Mouse (Mus musculus) gastrocnemius, postnatal 4 days (tissue): ENCODE data around the gene Zfp831. TPM values are rescaled to one million over a fixed set of nuclear protein-coding genes. Genes with fewer than 3 reads are reported as not detected.

Experiments used
- DNase-seq, 2 experiments: peaks; one replicate each; pipeline ENCODE4 v3.0.0; 2021 to 2022; ENCODE audit warnings: low spot score in 2 of 2, mixed read lengths in 2 of 2
- total RNA-seq, 2 experiments: library from RNA; stranded (reverse); gene quantifications; 2 replicates each; pipeline ENCODE4 v1.2.3; 2021

The Zfp831 gene
- total RNA-seq, 2 experiments from 2014 or later, result 0.08 to 0.10 TPM

DNA sequence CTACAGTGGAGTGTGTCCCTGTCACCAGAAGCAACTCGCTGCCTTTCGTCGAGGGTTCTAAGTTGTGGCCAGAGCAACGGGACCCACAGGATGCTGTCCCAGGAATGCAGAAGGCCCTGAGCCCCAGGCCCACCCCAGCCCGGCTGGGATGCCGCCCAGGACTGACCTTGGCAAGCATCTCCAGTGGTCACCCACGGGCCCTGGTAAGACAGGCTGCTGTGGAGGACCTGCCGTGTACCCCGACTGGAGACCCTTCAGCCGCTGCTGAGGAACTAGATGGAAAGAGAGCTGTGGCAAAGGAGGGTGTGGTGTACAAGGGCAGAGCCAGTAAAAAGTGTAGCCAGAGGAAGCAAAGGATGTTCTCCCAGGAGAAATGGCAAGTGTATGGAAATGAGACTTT lies 1.6 kb downstream of the Zfp831 start:
- DNase-seq, result no peak

GRCm38 (mm10) chr2:174652864-174653263 lies 9.5 kb downstream of the Zfp831 start:
- no peak for DNase-seq

- no peak for DNase-seq
Measured at GRCm38 (mm10) chr2:174655341-174655740, 12.0 kb downstream of the Zfp831 start.

DNA sequence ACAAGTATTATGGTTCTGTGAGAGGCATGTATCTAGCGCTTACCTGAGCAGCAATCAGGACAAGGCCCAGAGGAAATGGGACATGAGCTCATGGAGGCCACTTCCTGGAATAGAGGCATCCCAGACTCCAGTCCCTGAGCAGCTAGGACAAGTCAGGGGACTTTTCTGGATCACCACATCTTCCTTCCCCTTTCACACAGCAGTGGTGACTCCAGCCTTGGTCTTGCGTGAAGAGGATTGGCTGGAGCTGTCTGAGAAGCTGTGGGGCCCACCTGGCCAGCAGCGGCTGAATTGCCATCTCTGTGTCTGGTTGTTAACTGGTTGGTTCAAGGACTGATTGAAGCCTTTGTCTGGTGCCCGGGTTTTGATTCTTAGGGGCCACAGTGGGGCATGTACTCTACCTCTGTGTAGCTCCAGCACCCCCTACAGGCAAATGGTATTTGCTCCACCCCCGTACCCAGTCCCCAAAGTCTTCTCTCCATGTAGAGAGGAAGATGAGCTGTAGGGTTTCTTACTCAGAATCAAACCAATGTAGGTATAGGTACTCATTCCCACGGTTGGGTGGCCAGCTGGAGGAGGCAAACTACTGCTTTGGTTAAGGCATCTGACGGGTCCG lies 15.0 kb downstream of the Zfp831 start:
- no peak for DNase-seq

DNA sequence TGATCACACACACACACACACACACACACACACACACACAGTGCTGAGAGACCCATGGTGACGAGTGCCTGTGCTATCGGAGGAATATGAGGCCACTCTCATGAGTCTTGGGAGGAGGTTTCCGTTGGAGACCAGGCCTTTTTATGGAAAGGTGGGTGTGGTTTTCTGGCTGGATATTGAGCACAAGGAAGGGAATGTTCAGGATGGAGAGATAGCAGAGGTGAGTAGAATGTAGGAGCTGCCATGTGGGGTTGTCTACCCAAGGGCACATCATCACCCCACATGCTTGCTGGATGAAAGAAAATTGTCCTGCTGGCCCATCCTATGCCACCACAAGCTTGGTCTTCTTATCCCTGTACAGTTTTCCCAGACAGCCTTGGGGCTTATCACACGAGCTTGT lies 16.5 kb downstream of the Zfp831 start:
- DNase-seq, result no peak

DNA sequence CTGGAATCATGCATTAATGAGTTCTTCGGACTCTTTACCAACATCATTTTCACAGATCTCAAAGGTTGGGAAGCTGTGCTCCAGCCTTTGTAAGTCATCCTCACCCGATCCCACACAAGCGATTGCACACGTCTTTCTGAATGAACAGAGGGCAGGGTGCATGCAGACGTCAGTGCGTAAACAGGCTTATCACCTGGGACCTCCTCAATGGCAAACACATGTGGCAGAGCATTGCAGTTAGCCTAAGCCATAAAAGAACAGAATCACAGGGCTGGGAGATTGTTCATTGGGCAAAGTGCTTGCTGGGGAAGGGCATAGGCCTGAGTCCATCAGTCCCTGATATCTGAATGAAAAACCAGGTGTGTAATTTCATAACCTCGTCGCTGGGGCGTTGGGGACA lies 17.0 kb downstream of the Zfp831 start:
- DNase-seq, result no peak

GRCm38 (mm10) chr2:174661436-174662171 lies 18.3 kb downstream of the Zfp831 start:
- DNase-seq, result no peak

DNA sequence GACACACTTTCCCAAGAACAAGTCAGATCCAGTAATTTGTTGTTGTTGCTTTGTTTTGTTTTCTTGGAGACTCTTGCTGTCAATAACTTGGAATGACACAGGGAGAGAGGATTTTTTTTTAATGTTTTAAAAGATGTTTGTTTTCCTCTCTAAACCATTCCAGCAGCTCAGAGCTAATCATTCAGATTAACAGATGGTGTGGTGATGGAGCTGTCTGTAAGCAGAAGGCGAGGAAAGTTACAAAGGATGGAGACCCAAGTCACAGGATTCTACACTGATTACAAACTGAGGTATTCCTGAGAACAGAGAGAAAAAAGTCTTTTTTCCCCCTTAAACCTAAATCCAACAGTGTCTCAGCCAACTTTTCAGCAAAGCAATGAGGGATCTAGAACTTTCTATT lies 19.3 kb downstream of the Zfp831 start:
- DNase-seq, result no peak

GRCm38 (mm10) chr2:174665404-174665803 lies 22.1 kb downstream of the Zfp831 start:
- no peak for DNase-seq

- no peak for DNase-seq
Measured at GRCm38 (mm10) chr2:174668806-174669205, 25.5 kb downstream of the Zfp831 start.

DNA sequence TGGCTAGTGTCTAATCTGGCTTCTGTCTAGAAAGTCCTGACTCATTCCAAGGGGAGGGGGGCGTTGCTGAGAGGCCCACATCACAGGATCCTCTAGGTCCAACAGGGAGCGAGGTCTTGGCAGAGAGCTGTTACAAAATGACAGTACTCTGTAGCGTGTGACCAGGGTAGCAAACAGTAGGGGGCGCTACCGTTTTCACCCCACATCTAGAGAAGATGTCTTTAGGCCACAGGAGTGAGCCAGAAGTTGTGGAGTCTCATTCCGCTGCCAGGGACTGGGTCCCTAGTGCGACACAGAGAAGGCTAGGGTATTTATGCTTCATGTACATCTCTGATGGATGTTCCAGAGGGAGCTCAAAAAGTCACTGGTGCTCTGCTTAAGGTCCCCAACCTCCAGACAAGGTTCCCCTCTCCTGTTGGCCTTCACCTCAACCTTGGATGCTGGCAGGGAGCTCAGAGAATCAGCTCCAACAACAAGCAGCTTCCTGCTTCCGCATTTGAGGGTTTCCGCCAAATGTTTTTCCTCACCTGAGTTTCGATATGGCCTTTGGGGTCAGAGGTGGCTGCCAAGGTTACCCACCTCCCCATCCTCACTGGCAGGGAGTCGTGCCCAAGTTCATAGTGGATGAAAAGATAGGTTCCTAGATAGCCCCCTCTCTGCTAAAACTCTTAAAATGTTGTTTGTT lies 29.3 kb downstream of the Zfp831 start:
- peak in 1 of 2 experiments; percentile 30 for DNase-seq

- DNase-seq, result peak; percentile 81 to 91
Measured at GRCm38 (mm10) chr2:174673592-174674286, 30.4 kb downstream of the Zfp831 start.

DNA sequence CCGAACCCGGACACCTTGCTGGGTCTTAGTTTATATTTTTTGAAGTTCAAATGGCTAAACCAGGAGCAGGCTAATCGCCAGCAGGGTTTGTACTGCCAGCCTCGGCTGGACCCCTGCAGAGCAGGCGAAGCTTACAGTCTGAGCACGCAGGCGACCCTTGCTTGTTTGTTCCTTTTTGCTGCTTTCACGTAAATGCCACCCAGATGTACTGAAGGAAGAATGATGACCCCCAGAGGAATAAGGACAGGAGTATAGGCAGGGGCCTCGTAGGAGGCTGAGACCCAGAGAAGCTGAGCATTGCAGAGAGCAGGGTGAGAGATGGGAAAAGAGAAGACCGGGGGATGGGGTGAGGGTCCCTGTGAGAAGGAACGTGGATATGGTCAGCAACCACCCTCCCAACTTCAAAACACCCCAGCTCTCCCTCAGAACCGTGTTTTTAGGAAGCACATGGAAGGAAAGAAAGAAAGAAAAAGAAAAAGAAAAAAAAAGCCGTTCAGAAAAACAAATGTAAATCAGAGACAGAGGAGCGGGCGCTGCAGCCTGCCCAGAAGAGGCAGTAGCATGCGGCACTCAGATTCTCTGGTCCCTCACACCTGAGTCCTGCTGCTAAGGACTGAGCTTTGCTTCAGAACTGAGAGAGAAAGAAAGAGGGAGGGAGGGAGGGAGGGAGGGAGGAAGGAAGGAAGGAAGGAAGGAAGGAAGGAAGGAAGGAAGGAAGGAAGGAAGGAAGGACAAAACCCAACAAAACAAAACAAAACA lies 31.1 kb downstream of the Zfp831 start:
- DNase-seq, result no peak

DNA sequence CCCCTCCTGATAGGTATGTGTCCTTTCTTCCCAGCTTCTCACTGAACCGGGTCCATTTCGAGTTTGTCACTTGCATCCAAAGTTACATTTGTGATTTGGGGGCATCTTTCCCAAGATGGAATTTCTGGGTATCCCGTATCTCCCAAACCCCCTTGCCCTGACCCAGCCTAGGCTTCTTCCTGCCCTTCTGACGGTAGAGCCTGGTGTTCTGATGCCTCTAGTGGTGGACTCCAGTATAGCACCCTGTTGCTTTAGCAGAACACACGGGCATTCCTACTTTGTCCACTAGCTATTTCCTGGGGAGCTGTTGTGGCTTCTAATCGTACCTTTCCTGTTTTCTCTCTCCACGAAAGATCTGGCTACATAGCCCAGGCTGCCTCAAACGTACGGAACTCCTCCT lies 32.3 kb downstream of the Zfp831 start:
- DNase-seq, result peak; percentile 64 to 79

DNA sequence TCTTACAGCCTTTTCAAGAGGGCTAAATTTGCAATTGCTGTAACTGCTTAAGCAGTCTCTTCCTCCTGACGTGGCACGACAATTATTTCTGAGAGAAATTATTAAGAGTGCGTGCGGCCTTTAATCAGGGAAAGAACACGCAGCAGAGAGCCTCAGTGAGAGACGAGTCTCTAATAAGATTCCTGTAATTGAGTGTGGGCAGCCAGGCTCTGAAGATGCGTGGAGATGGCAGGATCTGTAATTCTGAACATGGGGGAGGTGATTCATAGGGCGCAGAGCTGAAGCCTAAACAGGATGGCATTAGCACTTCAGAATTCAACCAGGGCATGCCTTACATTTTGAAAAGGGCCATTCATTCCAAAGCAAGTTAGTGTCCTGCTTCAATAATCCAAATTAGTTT lies 58.0 kb downstream of the Zfp831 start:
- DNase-seq, result no peak

- DNase-seq, result no peak
Measured at GRCm38 (mm10) chr2:174707101-174707500, 63.8 kb downstream of the Zfp831 start.

GRCm38 (mm10) chr2:174708587-174708986 lies 65.3 kb downstream of the Zfp831 start:
- DNase-seq, result no peak

- DNase-seq, result no peak
Measured at GRCm38 (mm10) chr2:174710185-174710584, 66.9 kb downstream of the Zfp831 start.

GRCm38 (mm10) chr2:174712043-174712442 lies 68.7 kb downstream of the Zfp831 start:
- DNase-seq, result no peak

GRCm38 (mm10) chr2:174715938-174716337 lies 72.6 kb downstream of the Zfp831 start:
- no peak for DNase-seq

DNA sequence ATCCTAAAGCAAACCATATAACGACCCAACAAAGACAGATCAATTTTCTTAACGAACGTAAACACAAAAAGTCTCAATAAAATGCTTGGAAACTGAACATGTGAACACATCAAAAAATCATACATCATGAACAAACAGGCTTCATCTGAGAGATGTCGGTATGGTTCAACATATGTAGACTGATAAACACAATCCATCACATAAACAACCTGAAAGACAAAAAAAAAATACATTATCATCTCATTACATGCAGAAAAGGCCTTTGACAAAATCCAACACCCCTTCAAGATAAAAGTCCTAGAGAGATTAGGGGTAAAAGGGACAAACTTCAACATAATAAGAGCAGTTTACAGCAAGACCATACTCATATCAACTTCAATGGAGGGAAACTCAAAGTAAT lies 74.5 kb downstream of the Zfp831 start:
- DNase-seq, result no peak
